Mouse (Mus musculus): Measurements from ENCODE around the gene Fgf14. TPM values are rescaled to one million over a fixed set of nuclear protein-coding genes. Genes with fewer than 3 reads are reported as not detected.
"Not testable (repeated sequence)": the region's sequence is repeated elsewhere in the genome, so short reads cannot be mapped to it uniquely, and the experiment has no call there.

Fgf14 gene
- total and polyA plus RNA-seq, 2 experiments from 2014 or later = 35.2 to 49.1 TPM

DNA sequence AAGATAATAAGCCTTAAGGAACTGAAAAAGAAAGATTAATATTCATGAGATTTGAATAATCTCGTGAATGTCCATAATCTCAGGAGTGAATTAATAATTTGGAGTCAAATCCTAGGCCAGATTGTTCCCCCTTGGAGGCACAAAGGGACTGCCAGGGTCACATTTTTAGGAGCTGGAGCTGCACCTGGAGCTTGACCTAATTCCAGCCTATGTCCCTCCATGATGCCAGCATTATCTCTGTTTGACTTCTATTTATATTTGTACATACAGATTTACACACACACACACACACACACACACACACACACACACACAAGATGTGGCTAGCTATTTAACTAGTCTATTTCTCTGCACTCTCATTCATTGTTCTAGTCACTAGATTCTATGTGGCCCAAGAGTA lies 100.4 kb downstream of the Fgf14 start:
- no peak for TF ChIP-seq CTCF (IDR thresholded peaks at IDR 0.05)
- H3K4me1 ChIP-seq (ENCODE audit: insufficient read depth, low read length) = no peaks in the 10 kb centered on the region
- H3K9ac ChIP-seq (replicated peaks; ENCODE audit: low read length, poor library complexity, severe bottlenecking) = no peak overlapping the region
- no peak overlapping the region for H3K27ac ChIP-seq (ENCODE audit: low read depth, low read length)
- no peaks in the 10 kb centered on the region for H3K9me3 ChIP-seq (ENCODE audit: low read length)
- H3K4me3 ChIP-seq (ENCODE audit: low read depth, low read length) = no peak overlapping the region
- no peak overlapping the region for H3K4me2 ChIP-seq (ENCODE audit: low read depth, low read length, poor library complexity, severe bottlenecking)
- no peak for DNase-seq (ENCODE audit: low spot score)
- ATAC-seq (ENCODE audit: low FRiP score) = no peak
- H3K36me3 ChIP-seq (ENCODE audit: insufficient read depth, low read length) = no peaks in the 10 kb centered on the region
- WGBS = 50% methylated on average over 1 of the region's 1 CpGs
- no peaks in the 10 kb centered on the region for H3K27me3 ChIP-seq (ENCODE audit: insufficient read depth, low read length)

DNA sequence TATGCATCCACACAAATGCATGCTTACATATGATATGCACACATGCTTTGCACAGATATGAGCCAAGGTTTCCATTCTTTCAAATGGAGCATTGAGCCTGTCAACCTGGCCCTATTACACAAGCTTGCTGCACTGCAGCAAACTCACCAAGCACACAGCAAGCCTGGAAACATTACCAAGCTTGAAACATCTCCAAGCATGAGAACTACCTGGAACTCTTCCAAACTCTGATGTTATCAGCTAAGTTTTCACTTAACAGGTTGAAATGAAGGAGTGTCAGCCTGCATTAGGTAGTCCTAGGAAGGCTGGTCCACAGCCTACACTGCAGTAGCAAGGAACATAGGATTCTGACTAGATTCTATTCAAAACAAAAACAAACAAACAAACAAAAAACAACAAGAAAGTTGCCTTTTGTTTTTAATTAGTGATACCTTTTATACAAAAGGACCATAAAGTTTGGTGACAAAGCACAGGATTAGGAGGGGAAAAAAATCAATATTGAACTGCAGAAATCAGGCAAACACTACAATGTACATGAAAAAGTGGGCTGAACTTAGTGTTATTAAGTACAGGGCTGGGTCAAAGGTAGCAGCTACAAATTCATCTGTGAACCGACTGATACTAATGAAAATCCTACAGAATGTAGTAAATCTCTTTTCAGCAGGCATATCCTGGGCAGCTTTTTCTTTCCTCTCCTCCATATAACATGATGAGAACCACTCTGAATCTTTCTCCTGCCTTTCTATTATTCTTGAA lies 101.6 kb downstream of the Fgf14 start:
- Histone ChIP-seq H3K9me3 (ENCODE audit: low read length) (no peaks in the 10 kb centered on the region), H3K9ac (replicated peaks; ENCODE audit: low read length, poor library complexity, severe bottlenecking) (no peak overlapping the region), H3K4me2 (ENCODE audit: low read depth, low read length, poor library complexity, severe bottlenecking) (no peak overlapping the region), H3K4me3 (ENCODE audit: low read depth, low read length) (no peak overlapping the region), H3K4me1 (ENCODE audit: insufficient read depth, low read length) (no peaks in the 10 kb centered on the region), H3K27me3 (ENCODE audit: insufficient read depth, low read length) (no peaks in the 10 kb centered on the region), H3K36me3 (ENCODE audit: insufficient read depth, low read length) (no peaks in the 10 kb centered on the region), H3K27ac (ENCODE audit: low read depth, low read length) (no peak overlapping the region)
- 74% methylated on average over 1 of the region's 1 CpGs for WGBS
- DNase-seq (ENCODE audit: low spot score) (peak; percentile 21), ATAC-seq (ENCODE audit: low FRiP score) (no peak)
- TF ChIP-seq CTCF (IDR thresholded peaks at IDR 0.05) = no peak

DNA sequence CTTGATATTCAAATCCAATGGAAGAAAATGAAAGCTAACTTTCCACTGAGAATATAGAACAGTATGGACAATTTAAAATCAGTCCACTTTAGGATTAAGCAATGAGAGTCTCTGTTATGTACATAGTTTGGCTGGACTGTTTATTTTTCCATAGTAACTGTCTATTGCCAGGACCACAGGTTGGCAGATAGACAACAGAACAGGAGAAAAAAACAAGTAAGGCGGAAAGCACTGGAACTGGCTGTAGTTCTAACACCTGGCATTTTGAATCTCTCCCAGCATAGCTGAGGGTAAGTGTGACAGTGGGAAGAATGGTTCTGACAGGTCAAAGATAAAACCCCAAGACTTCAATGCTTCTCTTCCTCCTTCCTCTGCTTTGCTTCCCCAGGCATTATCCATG lies 110.5 kb downstream of the Fgf14 start:
- Histone ChIP-seq H3K4me1 (ENCODE audit: insufficient read depth, low read length) (no peaks in the 10 kb centered on the region), H3K4me3 (ENCODE audit: low read depth, low read length) (no peak overlapping the region), H3K36me3 (ENCODE audit: insufficient read depth, low read length) (no peaks in the 10 kb centered on the region), H3K9me3 (ENCODE audit: low read length) (no peaks in the 10 kb centered on the region), H3K9ac (replicated peaks; ENCODE audit: low read length, poor library complexity, severe bottlenecking) (no peak overlapping the region), H3K27me3 (ENCODE audit: insufficient read depth, low read length) (no peaks in the 10 kb centered on the region), H3K27ac (ENCODE audit: low read depth, low read length) (no peak overlapping the region), H3K4me2 (ENCODE audit: low read depth, low read length, poor library complexity, severe bottlenecking) (no peak overlapping the region)
- no peak for ATAC-seq (ENCODE audit: low FRiP score)
- no peak for TF ChIP-seq CTCF (IDR thresholded peaks at IDR 0.05)
- peak; percentile 9 for DNase-seq (ENCODE audit: low spot score)
- WGBS = 84% methylated on average over 1 of the region's 1 CpGs

DNA sequence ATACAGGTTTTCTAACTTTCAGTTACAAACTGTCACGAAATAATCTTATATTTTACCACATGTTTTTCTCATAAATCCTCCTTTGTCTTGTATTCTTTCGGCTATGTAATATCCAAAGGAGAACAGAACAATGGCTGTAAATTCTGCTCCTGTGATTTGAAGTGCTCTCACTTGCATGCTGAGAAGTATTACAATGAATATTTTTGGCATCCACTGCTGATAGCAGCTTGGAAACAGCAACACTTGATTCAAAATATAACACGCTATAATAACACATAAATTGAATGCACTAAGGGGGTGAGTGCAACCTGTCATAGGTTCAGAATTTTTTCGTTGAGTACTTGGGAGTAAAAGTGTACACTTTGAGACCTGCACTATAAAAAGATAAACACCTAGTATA lies 115.4 kb downstream of the Fgf14 start:
- Histone ChIP-seq H3K9me3 (ENCODE audit: low read length) (no peaks in the 10 kb centered on the region), H3K4me2 (ENCODE audit: low read depth, low read length, poor library complexity, severe bottlenecking) (no peak overlapping the region), H3K36me3 (ENCODE audit: insufficient read depth, low read length) (no peaks in the 10 kb centered on the region), H3K27ac (ENCODE audit: low read depth, low read length) (no peak overlapping the region), H3K4me1 (ENCODE audit: insufficient read depth, low read length) (no peaks in the 10 kb centered on the region), H3K4me3 (ENCODE audit: low read depth, low read length) (no peak overlapping the region), H3K27me3 (ENCODE audit: insufficient read depth, low read length) (no peaks in the 10 kb centered on the region), H3K9ac (replicated peaks; ENCODE audit: low read length, poor library complexity, severe bottlenecking) (no peak overlapping the region)
- DNase-seq (ENCODE audit: low spot score) (no peak), ATAC-seq (ENCODE audit: low FRiP score) (no peak)
- WGBS = 76% methylated on average over 4 of the region's 4 CpGs
- no peak for TF ChIP-seq CTCF (IDR thresholded peaks at IDR 0.05)

DNA sequence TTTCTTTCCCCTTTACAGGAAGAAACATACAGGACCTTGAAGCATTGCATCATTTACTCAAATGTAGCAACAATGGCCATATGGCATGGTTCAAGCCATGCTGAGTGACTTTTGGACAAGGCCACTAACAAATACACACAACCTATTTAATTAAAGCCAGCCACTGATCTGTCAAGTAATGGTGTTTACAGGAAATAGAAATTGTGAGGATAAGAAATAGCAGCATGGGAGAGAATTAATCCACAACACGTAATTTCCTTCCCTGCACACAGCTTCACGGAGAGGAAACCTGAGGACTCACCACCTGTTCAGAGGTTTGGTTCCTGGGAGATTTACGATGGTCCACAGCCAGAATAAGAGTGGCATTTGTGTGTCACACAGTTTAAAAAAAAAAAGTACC lies 140.8 kb downstream of the Fgf14 start:
- H3K9me3 ChIP-seq (ENCODE audit: low read length) = no peaks in the 10 kb centered on the region
- no peak for TF ChIP-seq CTCF (IDR thresholded peaks at IDR 0.05)
- H3K4me2 ChIP-seq (ENCODE audit: low read depth, low read length, poor library complexity, severe bottlenecking) = no peak overlapping the region
- H3K4me3 ChIP-seq (ENCODE audit: low read depth, low read length) = no peak overlapping the region
- H3K27me3 ChIP-seq (ENCODE audit: insufficient read depth, low read length) = no peaks in the 10 kb centered on the region
- H3K4me1 ChIP-seq (ENCODE audit: insufficient read depth, low read length) = no peaks in the 10 kb centered on the region
- H3K27ac ChIP-seq (ENCODE audit: low read depth, low read length) = no peak overlapping the region
- no peak overlapping the region for H3K9ac ChIP-seq (replicated peaks; ENCODE audit: low read length, poor library complexity, severe bottlenecking)
- ATAC-seq (ENCODE audit: low FRiP score) (no peak), DNase-seq (ENCODE audit: low spot score) (peak; percentile 17)
- H3K36me3 ChIP-seq (ENCODE audit: insufficient read depth, low read length) = no peaks in the 10 kb centered on the region
- 70% methylated on average over 3 of the region's 3 CpGs for WGBS

DNA sequence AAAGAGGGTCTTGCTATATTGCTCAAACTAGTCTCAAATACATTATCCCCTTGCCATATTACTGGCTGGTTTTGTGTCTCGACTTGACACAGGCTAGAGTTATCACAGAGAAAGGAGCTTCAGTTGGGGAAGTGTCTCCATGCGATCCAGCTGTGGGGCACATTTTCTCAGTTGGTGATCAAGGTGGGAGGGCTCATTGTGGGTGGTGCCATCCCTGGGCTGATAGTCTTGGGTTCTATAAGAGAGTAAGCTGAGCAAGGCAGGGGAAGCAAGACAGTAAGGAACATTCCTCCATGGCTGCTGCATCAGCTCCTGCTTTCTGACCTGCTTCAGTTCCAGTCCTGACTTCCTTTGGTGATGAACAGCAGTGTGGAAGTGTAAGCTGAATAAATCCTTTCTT lies 141.6 kb downstream of the Fgf14 start:
- not testable (repeated sequence) for H3K36me3 ChIP-seq (ENCODE audit: insufficient read depth, low read length); H3K4me1 ChIP-seq (ENCODE audit: insufficient read depth, low read length); DNase-seq (ENCODE audit: low spot score); H3K9ac ChIP-seq (replicated peaks; ENCODE audit: low read length, poor library complexity, severe bottlenecking); H3K27ac ChIP-seq (ENCODE audit: low read depth, low read length); ATAC-seq (ENCODE audit: low FRiP score); H3K27me3 ChIP-seq (ENCODE audit: insufficient read depth, low read length); H3K9me3 ChIP-seq (ENCODE audit: low read length); H3K4me2 ChIP-seq (ENCODE audit: low read depth, low read length, poor library complexity, severe bottlenecking); H3K4me3 ChIP-seq (ENCODE audit: low read depth, low read length)
- 71% methylated on average over 2 of the region's 2 CpGs for WGBS

Data from midbrain, postnatal 0 days (tissue).